In the genomic region with DNA sequence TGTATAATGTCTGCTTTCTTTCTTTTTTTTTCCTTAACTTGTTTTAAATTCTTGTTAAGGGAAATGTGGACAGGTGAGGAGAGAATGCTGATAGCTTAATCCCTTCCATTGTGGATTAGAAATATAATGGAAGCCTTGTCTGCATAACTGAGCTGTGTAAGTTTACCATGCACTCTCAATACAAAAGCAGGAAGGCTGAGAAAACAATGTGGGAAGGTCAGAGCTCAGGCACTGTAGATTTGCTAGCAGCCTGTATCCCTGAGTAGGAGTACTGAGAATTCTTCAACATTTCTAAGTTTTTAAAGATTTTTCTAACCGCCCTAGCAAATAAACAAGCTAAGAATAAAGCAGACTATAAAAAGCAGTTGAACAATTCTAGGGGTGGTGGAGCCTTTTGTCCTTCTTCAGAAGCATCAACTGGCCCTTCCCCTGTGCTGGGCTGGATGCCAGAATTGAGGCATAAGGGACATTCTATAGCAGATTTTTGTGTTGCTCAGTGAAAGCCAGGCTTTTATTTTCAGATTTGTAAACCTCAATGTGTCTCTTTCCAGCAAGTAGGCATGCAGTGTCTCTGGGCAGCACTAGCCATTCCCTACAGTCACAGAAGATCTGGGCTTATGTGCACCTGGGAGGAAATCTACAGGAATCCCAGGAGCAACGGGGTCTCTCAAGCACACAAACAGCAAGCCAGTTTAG, we compare ENCODE assay signal across 11 mouse cellular contexts. TPM values are rescaled to one million over a fixed set of nuclear protein-coding genes. Genes with fewer than 3 reads are reported as not detected.
DNase-seq lines count a peak whose midpoint lies in the region; ATAC-seq and TF ChIP-seq lines count a peak whose summit lies in the region.
"Had no signal": no experiment of that assay in that cellular context is flagged by ENCODE, and none has a peak within 500 bp of the region (broad histone marks: within the 10 kb centered on the region; RNA-seq: fewer than 3 reads in every experiment).

No protein-coding gene starts in this region.

- no peak overlapping the region for H3K4me2 ChIP-seq in hindbrain, embryonic 11.5 days (replicated peaks; ENCODE audit: low read depth, low read length)
- H3K4me2 ChIP-seq in forebrain, embryonic 12.5 days = no peak overlapping the region
- H3K4me2 ChIP-seq: embryonic facial prominence, embryonic 13.5 days had no signal

- no peaks in the 10 kb centered on the region for H3K4me1 ChIP-seq in hindbrain, embryonic 11.5 days (replicated peaks; ENCODE audit: control insufficient read depth, insufficient read depth, low read length)
- 0 out of 2 replicates have a peak, but pooled peaks cover 8% of the 10 kb centered on the region for H3K4me1 ChIP-seq in hindbrain, embryonic 10.5 days (replicated peaks)
- peaks cover 13% of the 10 kb centered on the region for H3K4me1 ChIP-seq in forebrain, embryonic 12.5 days
- no peaks in the 10 kb centered on the region for H3K4me1 ChIP-seq in olfactory bulb, adult 2 months (ENCODE audit: control insufficient read depth, insufficient read depth, low read length)
- H3K4me1 ChIP-seq: embryonic facial prominence, embryonic 13.5 days had no signal

- H3K4me3 ChIP-seq in hindbrain, embryonic 11.5 days (ENCODE audit: low read depth, low read length) = no peak overlapping the region
- H3K4me3 ChIP-seq in hindbrain, embryonic 10.5 days = no peak overlapping the region
- H3K4me3 ChIP-seq in forebrain, embryonic 12.5 days (replicated peaks) = no peak overlapping the region
- H3K4me3 ChIP-seq in olfactory bulb, adult 2 months (ENCODE audit: insufficient read depth, low read depth, low read length) = no peak overlapping the region
- H3K4me3 ChIP-seq: embryonic facial prominence, embryonic 13.5 days had no signal

- H3K27me3 ChIP-seq in hindbrain, embryonic 11.5 days (ENCODE audit: control insufficient read depth, insufficient read depth, low read length) = no peaks in the 10 kb centered on the region
- no peaks in the 10 kb centered on the region for H3K27me3 ChIP-seq in hindbrain, embryonic 10.5 days (ENCODE audit: insufficient read depth, poor library complexity, severe bottlenecking)
- H3K27me3 ChIP-seq in forebrain, embryonic 12.5 days = no peaks in the 10 kb centered on the region
- H3K27me3 ChIP-seq: embryonic facial prominence, embryonic 13.5 days had no signal

- intact Hi-C loops in left cerebral cortex, postnatal 25 days (cut with DNase I) = no loop called here
- intact Hi-C loops in heart, postnatal 14 days (cut with DNase I) = no loop called here

- no peak overlapping the region for H3K27ac ChIP-seq in hindbrain, embryonic 11.5 days (ENCODE audit: low read depth, low read length)
- no peak overlapping the region for H3K27ac ChIP-seq in hindbrain, embryonic 10.5 days
- peak overlapping the region; percentile 80 for H3K27ac ChIP-seq in forebrain, embryonic 12.5 days
- H3K27ac ChIP-seq in olfactory bulb, adult 2 months (ENCODE audit: insufficient read depth, low read depth, low read length) = peak overlapping the region; percentile 79; the same call in 1 of the 2 replicates
- H3K27ac ChIP-seq: embryonic facial prominence, embryonic 13.5 days; liver, embryonic 14.5 days had no signal

- 51% methylated on average over 2 of the region's 2 CpGs for WGBS in hindbrain, embryonic 11.5 days
- WGBS in hindbrain, embryonic 10.5 days = 50% methylated on average over 2 of the region's 2 CpGs
- 16% methylated on average over 2 of the region's 2 CpGs for WGBS in forebrain, embryonic 12.5 days
- WGBS in olfactory bulb, adult 2 months = 18% methylated on average over 2 of the region's 2 CpGs

- ATAC-seq in hindbrain, embryonic 11.5 days (ENCODE audit: low FRiP score) = 0 out of 2 replicates have a peak, but pooled peaks have one; percentile 23
- ATAC-seq in forebrain, embryonic 12.5 days (ENCODE audit: low FRiP score) = peak; percentile 62
- ATAC-seq in monocyte, adult 5-6 weeks (replicated peaks; ENCODE audit: insufficient number of reproducible peaks, low FRiP score, low TSS enrichment, poor library complexity, severe bottlenecking) = no peak

- H3K9ac ChIP-seq in hindbrain, embryonic 11.5 days (ENCODE audit: low read depth, low read length) = no peak overlapping the region
- H3K9ac ChIP-seq in forebrain, embryonic 12.5 days = no peak overlapping the region
- H3K9ac ChIP-seq: embryonic facial prominence, embryonic 13.5 days; liver, embryonic 14.5 days had no signal

- H3K9me3 ChIP-seq in hindbrain, embryonic 11.5 days (ENCODE audit: control insufficient read depth, low read length) = no peaks in the 10 kb centered on the region
- H3K9me3 ChIP-seq in hindbrain, embryonic 10.5 days = no peaks in the 10 kb centered on the region
- no peaks in the 10 kb centered on the region for H3K9me3 ChIP-seq in forebrain, embryonic 12.5 days
- H3K9me3 ChIP-seq: embryonic facial prominence, embryonic 13.5 days had no signal

- TF ChIP-seq CTCF in olfactory bulb, adult 2 months (IDR thresholded peaks at IDR 0.05; ENCODE audit: insufficient read depth, low read depth, low read length) = no peak

- DNase-seq in hindbrain, embryonic 11.5 days (ENCODE audit: low spot score) = peak; percentile 11
- no peak for DNase-seq in hindbrain, embryonic 10.5 days (ENCODE audit: low spot score)
- DNase-seq in left cerebral cortex, postnatal 25 days (ENCODE audit: low spot score in 2 of 2) = peak; percentile 30 to 52
- no peak for DNase-seq in spleen, postnatal 4 days (ENCODE audit: low spot score in 2 of 2)
- DNase-seq in heart, postnatal 14 days = no peak
- DNase-seq: gastrocnemius, postnatal 14 days had no signal

- TF ChIP-seq POLR2A in olfactory bulb, adult 2 months (IDR thresholded peaks at IDR 0.05; ENCODE audit: insufficient read depth, low read depth, low read length) = no peak

- H3K36me3 ChIP-seq in hindbrain, embryonic 11.5 days (ENCODE audit: control insufficient read depth, insufficient read depth, low read length) = no peaks in the 10 kb centered on the region
- no peaks in the 10 kb centered on the region for H3K36me3 ChIP-seq in hindbrain, embryonic 10.5 days
- no peaks in the 10 kb centered on the region for H3K36me3 ChIP-seq in forebrain, embryonic 12.5 days (replicated peaks)
- H3K36me3 ChIP-seq: embryonic facial prominence, embryonic 13.5 days had no signal

RNA-seq across cellular contexts. Expression of a gene that starts 32.3 kb away (rescaled TPM):
- polyA plus RNA-seq in hindbrain, embryonic 11.5 days (2014; fragmentation: Nextera tagmentation; extraction: Ambion mirVana) = 99.4 and 103 TPM in 2 replicates
- polyA plus RNA-seq in hindbrain, embryonic 10.5 days (2016; fragmentation: Nextera tagmentation; extraction: Ambion mirVana) = 23.5 and 46.2 TPM in 2 replicates
- polyA plus RNA-seq in forebrain, embryonic 12.5 days (2016; fragmentation: Nextera tagmentation; extraction: Ambion mirVana) = 207 and 219 TPM in 2 replicates
- total RNA-seq in left cerebral cortex, postnatal 25 days (2021) = 1,000 to 10,000 TPM; 1,139 to 1,241 TPM
- 126 and 572 TPM in 2 replicates for polyA plus RNA-seq in olfactory bulb, adult 2 months (2012; ENCODE audit: insufficient read depth, insufficient read length, low replicate concordance, missing spikeins)
- total RNA-seq in monocyte, adult 5-6 weeks (2017) = not detected in 3 replicates
- total RNA-seq in heart, postnatal 14 days (2021) = 10 to 100 TPM in 1 of 2 experiments, 1 to 10 TPM in 1; 8.9 to 11.5 TPM

RNA-seq across cellular contexts. Expression of a gene that starts 35.3 kb away (rescaled TPM):
- polyA plus RNA-seq in hindbrain, embryonic 11.5 days (2014; fragmentation: Nextera tagmentation; extraction: Ambion mirVana) = 2.4 and 4.6 TPM in 2 replicates
- 3.7 and 4.0 TPM in 2 replicates for polyA plus RNA-seq in hindbrain, embryonic 10.5 days (2016; fragmentation: Nextera tagmentation; extraction: Ambion mirVana)
- 6.8 and 7.2 TPM in 2 replicates for polyA plus RNA-seq in forebrain, embryonic 12.5 days (2016; fragmentation: Nextera tagmentation; extraction: Ambion mirVana)
- total RNA-seq in left cerebral cortex, postnatal 25 days (2021) = 10 to 100 TPM; 34.0 to 52.0 TPM
- not detected in 2 replicates for polyA plus RNA-seq in olfactory bulb, adult 2 months (2012; ENCODE audit: insufficient read depth, insufficient read length, low replicate concordance, missing spikeins)
- total RNA-seq in monocyte, adult 5-6 weeks (2017) = not detected in 3 replicates
- total RNA-seq in heart, postnatal 14 days (2021) = not detected

Comparison
In these comparisons a context has a peak if more than half of its experiments do, and no peak if none do; other contexts are left out.
1. DNase-seq: peak in hindbrain, embryonic 11.5 days (single experiment) and left cerebral cortex, postnatal 25 days (2 of 2); none in hindbrain, embryonic 10.5 days (single experiment), spleen, postnatal 4 days (0 of 2) and heart, postnatal 14 days (0 of 2).
2. H3K27ac ChIP-seq: peak in forebrain, embryonic 12.5 days (single experiment) and olfactory bulb, adult 2 months (single experiment); none in hindbrain, embryonic 11.5 days (single experiment) and hindbrain, embryonic 10.5 days (single experiment).